Mouse (Mus musculus): Measurements from ENCODE around the gene Ankrd23.

Ankrd23 gene

DNA sequence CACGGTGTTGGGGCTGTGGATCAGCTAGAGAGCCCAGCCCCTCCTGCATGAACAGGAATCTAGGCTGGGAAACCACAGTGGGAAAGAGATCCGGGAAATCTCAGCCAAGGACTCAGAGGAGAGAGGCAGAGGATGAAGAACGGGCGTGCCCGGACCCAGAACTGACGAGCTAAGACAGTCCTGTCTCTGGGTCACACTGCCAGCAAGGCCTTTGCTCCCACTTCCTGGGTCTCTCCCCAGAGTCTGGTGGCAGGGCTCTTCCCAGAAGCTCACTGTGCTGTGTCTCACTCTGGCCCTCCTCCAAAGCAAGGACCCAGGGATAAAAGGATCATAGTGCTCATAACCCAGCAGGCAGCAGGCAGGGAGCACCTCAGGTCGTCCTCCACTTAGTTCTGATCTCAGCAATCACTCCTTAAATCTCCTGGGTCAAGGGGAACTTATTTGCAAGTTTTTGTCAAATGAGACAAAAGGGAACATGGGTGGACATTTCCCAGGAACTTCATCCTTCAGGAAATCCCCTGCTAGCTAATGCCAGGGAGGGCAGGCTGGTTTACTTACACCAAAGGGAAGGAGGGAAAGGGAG lies 33.1 kb upstream of the Ankrd23 start:
- no peak for TF ChIP-seq GATA4 (IDR thresholded peaks at IDR 0.05; ENCODE audit: insufficient replicate concordance, low read length)

DNA sequence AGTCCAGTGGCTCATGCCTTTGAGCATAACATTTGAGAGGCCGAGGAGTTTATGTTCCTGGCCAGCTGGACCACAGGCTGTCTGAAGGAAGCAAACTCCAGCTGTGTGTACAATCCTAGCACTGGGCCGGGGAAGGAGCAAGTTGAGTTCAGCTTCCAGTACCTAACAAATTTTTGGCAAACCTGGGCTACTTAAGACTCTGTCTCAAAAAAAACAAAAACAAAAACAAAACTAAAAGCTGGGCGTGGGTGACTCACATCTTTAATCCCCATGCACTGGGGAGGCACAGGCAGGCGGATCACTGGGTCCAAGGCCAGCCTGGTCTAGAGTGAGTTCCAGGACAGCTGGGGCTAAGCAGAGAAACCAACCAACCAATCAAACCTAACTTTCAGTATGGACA lies 32.1 kb upstream of the Ankrd23 start:
- no peak for TF ChIP-seq GATA4 (IDR thresholded peaks at IDR 0.05; ENCODE audit: insufficient replicate concordance, low read length)

DNA sequence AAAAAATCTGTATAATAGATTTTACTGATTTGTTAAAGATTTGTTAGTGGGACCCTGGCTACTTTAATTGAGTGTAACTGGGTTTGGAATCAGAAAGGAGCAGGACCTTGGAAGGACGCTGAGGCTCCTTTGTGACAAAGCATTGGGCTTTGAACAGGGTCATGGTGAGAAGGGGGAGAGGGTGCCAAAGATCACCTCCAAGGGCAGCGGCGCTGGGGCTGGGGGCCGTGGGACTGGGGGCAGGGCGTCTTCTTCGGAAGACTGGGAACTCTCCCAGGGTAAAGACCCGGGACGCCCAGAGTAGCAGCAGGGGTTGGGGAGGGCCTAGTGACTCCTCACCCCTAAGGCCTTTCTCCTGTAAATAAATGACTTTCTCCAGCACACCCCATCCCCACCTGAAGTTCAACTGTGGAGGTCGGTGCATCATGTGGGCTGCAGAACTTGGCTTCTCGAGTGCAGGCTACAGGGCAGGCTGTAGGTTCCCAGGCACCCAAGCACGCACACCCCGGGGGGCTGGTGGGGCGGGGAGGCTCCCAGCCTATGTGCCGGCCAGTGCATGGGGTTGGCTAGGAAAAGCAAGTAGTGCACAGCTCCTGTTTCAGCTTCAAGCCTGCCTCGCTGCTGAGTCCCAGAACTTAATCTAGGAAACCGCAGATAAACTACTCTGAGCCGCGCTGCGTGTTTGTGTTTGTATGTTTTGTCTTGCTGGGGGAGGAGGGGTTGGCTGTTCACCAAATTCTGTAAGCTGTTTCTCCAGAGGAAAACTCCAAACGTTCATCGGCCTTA lies 31.3 kb upstream of the Ankrd23 start:
- TF ChIP-seq GATA4 (IDR thresholded peaks at IDR 0.05; ENCODE audit: insufficient replicate concordance, low read length): no peak

DNA sequence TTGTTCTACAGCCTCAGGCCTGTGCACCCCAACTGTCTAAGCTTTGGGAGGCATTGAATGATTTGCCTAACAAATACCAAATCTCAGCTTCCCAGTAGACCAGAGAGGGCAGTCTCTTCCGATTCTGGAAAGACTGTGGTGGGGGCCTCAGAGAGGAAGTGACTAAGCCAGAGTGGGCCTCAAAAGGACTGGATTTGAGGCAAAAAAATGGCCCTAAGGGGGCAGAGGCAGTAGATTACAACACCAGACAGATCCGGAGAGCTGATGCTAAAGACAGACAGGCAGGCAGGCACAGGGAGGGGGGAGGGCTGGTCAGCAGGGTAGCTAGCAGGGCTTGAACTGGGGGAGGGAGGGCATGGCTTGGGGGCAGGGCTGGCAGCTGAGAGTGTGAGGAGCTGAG lies 29.7 kb upstream of the Ankrd23 start:
- TF ChIP-seq GATA4 (IDR thresholded peaks at IDR 0.05; ENCODE audit: insufficient replicate concordance, low read length): no peak

DNA sequence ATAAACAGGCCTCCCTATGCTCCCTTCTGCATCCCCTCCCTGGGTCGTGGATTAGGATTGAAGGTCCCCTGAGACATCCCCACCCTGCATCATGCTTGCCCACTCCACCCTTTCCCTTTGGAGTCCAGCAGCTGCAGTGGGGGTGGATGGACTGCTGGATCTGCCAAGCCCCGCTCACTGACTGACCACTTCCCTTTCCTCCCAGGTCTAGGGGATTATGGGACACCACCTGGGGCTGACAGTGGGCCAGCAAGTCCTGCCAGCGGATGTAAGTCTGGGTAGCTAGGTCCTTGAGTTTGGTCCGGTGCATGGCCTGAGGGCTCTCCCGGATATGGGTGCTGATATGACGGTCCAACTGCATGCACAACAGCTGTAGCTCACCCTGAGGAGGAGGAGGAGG lies 27.4 kb upstream of the Ankrd23 start:
- TF ChIP-seq GATA4 (IDR thresholded peaks at IDR 0.05; ENCODE audit: insufficient replicate concordance, low read length): peak; percentile 16; the same call in 1 of the 2 replicates

DNA sequence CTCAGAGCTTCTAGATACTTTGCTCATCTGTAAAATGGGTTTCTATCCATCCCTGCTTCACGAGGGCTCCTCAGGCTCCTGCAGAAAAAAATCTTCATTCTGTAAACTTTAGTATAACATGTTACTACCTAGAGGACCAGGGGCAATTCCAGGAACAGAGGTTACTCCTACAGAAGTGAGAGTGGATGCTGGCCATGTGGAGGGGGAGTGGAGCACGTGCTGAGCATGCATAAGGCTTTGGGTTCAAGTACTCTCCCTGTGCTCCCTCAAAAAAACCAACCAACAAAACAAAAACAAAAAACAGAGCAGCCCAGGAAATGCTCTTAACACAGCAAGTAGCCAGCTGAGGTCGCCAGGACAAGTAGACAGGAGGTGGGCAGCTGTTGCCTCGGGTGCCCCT lies 26.9 kb upstream of the Ankrd23 start:
- TF ChIP-seq GATA4 (IDR thresholded peaks at IDR 0.05; ENCODE audit: insufficient replicate concordance, low read length): no peak

DNA sequence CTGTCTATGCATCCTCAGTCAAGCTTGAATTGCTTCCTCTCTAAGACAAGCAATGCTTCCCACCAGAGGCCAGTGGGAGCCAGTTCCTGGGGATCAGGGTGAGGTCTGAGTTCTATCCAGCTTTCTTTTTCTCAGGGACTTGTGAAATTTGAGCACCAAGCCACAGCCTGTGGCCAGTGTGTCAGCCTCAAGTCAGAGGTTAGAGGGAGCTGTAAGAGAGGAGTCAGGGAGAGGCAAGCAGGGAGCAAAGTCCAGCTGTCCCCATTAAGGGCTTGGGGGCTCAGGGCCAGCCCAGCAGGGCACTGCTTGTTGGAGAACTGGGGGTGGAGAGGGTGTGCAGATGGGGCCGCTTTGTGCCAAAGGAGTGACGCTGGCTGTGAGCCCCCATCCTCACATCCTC lies 26.5 kb upstream of the Ankrd23 start:
- TF ChIP-seq GATA4 (IDR thresholded peaks at IDR 0.05; ENCODE audit: insufficient replicate concordance, low read length): no peak

DNA sequence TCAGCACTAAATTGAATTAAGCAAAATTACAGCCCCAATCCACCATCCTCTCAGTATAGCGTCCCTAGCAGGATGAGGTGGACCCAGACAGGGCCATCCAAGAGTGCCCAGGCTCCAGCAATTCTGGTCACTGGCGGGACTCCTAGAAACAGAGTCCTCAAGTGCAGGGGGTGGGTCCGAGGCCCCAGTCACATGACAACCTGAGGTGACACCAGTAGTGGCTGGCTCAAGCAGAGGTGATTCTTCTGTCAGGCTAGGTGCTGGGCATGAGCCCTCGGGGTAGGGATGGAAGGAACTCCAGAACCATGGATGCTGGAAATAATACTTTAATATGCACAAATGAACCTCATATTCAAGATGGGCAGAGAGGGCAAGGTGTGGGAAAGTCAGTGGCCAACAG lies 25.7 kb upstream of the Ankrd23 start:
- no peak for TF ChIP-seq GATA4 (IDR thresholded peaks at IDR 0.05; ENCODE audit: insufficient replicate concordance, low read length)

DNA sequence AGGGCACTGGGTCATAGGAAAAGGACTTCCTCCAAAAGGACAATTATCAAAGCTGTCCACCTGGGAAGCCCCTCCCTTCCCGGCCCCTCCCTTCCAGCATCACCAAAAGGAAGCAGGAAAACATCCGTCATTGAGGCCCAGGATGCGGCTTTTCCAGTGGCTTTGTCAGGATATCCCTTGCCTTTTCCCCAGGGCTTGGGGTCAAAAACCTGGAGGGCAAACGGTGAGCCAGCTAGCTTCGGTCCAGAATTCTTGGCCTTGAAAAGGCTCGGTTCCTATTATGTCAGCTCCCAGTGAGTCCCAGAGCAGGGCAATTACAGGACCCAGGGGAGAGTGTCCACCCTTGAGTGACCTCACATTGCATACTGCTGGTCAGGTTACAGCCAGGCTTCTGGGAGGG lies 24.2 kb upstream of the Ankrd23 start:
- no peak; the same call in 1 of the 2 replicates for TF ChIP-seq GATA4 (IDR thresholded peaks at IDR 0.05; ENCODE audit: insufficient replicate concordance, low read length)

DNA sequence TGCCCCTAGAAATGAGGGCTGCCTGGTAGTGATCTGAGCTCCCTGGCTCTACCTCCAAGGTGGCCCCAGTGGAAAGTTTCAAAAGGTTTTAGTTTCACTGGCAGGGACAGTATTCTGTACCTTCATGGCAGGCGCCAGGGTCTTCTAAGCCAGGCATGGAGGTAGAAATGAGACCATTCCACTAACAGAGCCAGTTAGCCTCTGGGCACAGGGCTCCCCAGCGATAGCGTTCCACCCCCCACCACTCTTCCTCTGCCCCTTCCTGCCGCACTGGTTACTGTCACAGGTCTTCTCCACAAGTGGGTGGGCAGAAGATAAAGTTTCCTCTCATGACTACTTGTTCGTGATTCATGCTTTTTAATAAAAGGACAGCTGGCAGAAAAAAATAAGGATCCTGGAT lies 23.2 kb upstream of the Ankrd23 start:
- no peak for TF ChIP-seq GATA4 (IDR thresholded peaks at IDR 0.05; ENCODE audit: insufficient replicate concordance, low read length)

DNA sequence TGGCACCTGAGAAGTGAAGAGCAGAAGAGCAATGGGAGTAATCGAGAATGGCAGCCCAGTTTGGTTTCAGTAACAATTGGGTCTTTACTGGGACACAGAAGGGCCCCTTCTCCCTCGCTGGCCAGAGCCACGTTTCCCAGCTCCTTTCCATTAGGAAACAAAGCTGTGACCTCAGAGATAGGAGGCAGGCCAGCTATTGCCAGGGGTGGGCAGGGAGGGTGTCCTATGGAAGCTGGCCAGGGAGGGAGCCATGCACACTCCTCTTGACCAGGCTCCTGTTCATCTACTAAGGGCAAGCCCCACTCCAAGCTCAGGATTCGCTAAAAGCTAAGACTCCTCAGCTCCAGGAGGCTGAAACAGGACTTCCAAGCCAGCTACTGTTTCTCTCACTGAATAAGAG lies 22.6 kb upstream of the Ankrd23 start:
- no peak for TF ChIP-seq GATA4 (IDR thresholded peaks at IDR 0.05; ENCODE audit: insufficient replicate concordance, low read length)

DNA sequence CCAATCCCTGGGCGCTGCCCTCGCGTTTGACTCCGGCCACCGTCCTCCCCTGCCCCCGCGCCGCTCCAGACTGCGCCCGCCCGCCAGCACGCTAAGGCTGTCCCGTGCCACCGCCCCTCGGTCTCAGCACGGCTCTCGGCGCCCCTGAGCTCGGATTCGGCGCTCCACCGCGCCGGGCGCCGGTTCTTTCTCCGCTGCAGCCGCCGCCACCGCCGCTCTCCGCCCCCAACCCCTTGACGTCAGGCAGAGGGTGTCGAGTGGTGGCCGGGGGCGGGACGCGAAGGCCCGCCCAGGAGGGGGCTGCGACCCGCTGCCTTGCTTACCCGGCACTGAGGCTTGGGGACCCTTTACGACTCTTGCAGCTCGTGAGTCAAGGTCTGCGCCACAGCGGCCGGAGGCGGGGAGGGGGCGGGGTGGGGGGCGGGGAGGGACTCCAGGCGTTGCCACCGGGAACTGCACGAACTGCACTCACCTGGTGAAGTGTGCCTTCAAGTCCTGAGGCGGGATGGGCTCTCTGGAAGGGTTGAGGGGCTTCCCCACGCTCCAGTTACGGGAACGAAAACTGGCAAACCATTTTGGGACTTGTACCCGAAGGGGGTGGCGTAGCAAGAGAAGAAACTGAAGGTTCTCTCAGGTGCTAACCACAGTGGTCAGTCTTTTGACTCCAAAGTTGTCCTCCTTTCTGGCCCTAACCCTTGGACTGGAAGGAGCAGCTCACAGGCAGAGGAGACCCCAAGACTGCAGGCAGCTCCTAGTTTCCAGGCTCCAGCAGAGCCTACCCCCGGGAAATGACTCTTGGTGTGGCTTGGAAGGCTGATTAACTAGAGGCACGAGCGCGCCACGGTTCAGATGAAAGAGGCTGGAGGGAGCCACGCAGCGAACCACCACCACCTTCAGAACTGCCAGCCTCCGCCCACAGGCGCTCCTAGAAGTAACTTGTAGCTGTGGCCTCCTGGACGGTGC lies 21.6 kb upstream of the Ankrd23 start, which contains the start of gene Sema4c:
Gene Sema4c, minus strand, starts transcription at position 319 of the 963 bp plus-strand sequence.
- no peak for TF ChIP-seq GATA4 (IDR thresholded peaks at IDR 0.05; ENCODE audit: insufficient replicate concordance, low read length)

DNA sequence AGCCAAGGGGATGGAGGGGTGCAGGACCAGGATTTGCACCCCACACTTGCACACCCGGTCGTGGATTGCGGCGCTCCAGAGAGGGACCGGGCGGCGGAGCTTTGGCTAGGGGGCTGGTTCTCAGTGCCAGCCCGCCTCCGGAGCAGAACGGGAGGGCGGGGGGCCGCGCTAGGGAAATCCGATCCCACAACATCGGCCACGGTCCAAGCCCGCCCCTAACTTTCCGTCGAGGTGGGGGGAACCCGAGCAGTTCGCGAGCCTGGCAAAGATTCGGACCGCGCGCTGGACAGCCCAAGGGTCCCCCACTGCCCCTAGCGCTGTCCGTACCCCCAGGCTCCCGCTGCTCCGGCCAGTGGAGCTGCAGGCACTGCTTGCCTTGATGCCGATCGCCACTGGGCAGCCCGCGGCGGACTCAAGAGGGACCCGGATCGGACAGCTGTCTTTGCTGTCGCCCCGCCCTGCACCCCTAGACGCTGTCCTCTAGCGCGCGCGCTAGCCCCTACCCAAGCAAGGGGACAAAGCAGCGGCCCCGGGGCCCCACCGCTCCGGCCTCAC lies 20.9 kb upstream of the Ankrd23 start:
- TF ChIP-seq GATA4 (IDR thresholded peaks at IDR 0.05; ENCODE audit: insufficient replicate concordance, low read length): no peak; the same call in 1 of the 2 replicates

DNA sequence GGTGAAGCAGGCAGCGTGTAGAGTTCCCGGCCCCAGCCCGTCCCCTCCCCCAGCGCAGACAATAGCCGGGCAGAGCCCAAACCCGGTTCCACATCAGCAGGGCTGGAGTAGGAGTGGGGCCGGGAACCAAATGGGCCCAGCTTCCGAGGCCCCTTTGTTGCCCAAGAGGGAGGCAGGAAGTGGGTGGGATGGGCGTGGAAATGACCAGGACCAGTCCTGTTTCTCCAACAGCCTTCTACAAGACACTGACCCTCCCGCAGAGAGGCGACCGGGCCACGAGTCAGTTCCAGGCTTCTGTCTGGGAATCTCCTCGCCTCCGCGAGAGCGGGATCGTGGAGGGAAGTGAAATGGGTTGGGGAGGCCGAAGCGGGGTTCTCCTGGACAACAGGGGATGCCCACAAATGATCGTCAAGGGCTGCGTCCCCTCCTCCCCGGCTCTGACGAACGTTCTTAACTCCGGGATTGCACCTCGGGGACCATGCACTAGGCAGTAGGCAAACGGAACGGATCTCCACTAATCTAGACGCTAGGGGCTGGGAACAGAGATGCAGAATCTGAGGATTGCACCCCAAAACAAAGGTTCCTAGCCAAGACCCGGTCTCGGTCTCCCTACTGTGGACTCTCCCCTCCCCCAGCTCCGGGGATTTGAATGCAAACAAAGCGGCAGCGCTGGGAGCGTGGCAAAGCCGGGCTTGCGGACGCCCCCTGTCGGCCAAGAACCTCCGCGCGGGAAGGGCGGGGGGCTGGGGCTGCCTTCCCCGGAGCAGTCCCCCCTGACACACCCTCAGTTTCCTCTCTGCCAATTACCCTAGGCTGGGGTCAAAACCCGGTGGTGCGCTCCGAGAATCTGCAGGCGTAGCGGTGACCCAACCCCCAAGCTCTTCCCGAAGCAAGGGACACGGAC lies 20.1 kb upstream of the Ankrd23 start:
- TF ChIP-seq GATA4 (IDR thresholded peaks at IDR 0.05; ENCODE audit: insufficient replicate concordance, low read length): no peak; the same call in 1 of the 2 replicates
